In the genomic region with DNA sequence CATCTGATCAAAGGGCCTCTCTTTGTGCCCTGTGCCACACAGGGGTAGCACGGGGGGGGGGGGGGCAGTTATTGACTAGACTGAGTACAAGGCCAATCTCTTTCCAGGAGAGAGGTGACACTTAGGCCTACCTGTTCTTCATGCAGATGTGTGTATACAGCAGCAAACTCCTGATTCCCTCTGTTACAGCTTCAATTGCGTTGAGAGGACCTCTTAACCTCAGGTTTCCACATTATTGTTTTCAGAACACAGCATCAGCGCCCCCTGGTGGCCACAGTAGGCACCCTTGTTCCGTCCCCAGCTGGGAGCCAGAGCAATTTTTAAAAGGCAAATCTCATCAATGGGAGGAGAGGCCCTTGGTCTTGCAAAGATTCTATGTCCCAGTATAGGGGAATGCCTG, we compare ENCODE assay signal across 9 mouse cellular contexts. TPM values are rescaled to one million over a fixed set of nuclear protein-coding genes. Genes with fewer than 3 reads are reported as not detected.
A peak's percentile ranks its signal among the peaks of the same experiment; 100 is the strongest.
DNase-seq lines count a peak whose midpoint lies in the region.
"Had no signal": no experiment of that assay in that cellular context is flagged by ENCODE, and none has a peak within 500 bp of the region (broad histone marks: within the 10 kb centered on the region; RNA-seq: fewer than 3 reads in every experiment).

No protein-coding gene starts in this region.

- H3K27me3 ChIP-seq in midbrain, embryonic 10.5 days (ENCODE audit: low read depth, poor library complexity, severe bottlenecking), result no peaks in the 10 kb centered on the region

- 23% methylated on average over 4 of the region's 4 CpGs for WGBS in midbrain, embryonic 10.5 days

- H3K9me3 ChIP-seq in midbrain, embryonic 10.5 days (replicated peaks), result no peaks in the 10 kb centered on the region; the same call in 1 of the 2 replicates
- H3K9me3 ChIP-seq: limb, embryonic 12.5 days had no signal

- H3K4me1 ChIP-seq in midbrain, embryonic 10.5 days, result no peaks in the 10 kb centered on the region
- H3K4me1 ChIP-seq: limb, embryonic 12.5 days had no signal

- H3K27ac ChIP-seq in midbrain, embryonic 10.5 days (replicated peaks), result no peak overlapping the region
- H3K27ac ChIP-seq: limb, embryonic 12.5 days had no signal

- peak; percentile 58 for DNase-seq in Muller cell, postnatal 12 days (ENCODE audit: inconsistent ontology term)
- peak; percentile 85 for DNase-seq in cerebellum, adult 9-10 months
- DNase-seq in frontal cortex, postnatal 25 days (ENCODE audit: low spot score in 2 of 2), result peak; percentile 71 to 74
- peak; percentile 82 for DNase-seq in induced T-regulatory cell, adult 2 months (ENCODE audit: low read depth)
- DNase-seq in left cerebral cortex, adult 8-10 months (ENCODE audit: low spot score in 2 of 2), result peak; percentile 38 to 70
- peak; percentile 80 for DNase-seq in midbrain, embryonic 10.5 days (ENCODE audit: low spot score)
- peak; percentile 22 to 32 for DNase-seq in right cerebral cortex, postnatal 36 days (ENCODE audit: low spot score in 2 of 2)
- DNase-seq in urinary bladder, postnatal 36 days (ENCODE audit: low spot score in 2 of 2), result peak; percentile 62 to 80

- H3K36me3 ChIP-seq in midbrain, embryonic 10.5 days, result no peaks in the 10 kb centered on the region
- H3K36me3 ChIP-seq: limb, embryonic 12.5 days had no signal

- H3K4me3 ChIP-seq in midbrain, embryonic 10.5 days, result no peak overlapping the region
- H3K4me3 ChIP-seq: limb, embryonic 12.5 days had no signal

RNA-seq across cellular contexts. Expression of a gene that starts 22.7 kb away (rescaled TPM):
- total RNA-seq in left cerebral cortex, adult 8-10 months (2022), result 100 to 1,000 TPM in 3 of 4 experiments, 10 to 100 TPM in 1; 93.1 to 116 (median 115) TPM
- polyA plus RNA-seq in midbrain, embryonic 10.5 days (2016; fragmentation: Nextera tagmentation; extraction: Ambion mirVana), result 107 and 125 TPM in 2 replicates

Comparison
In these comparisons a context has a peak if more than half of its experiments do, and no peak if none do; other contexts are left out.
1. DNase-seq: peak in every context shown above with its lines; median percentile 85 in cerebellum, adult 9-10 months; 82 in induced T-regulatory cell, adult 2 months; 80 in midbrain, embryonic 10.5 days; 72 in frontal cortex, postnatal 25 days; 71 in urinary bladder, postnatal 36 days; 58 in Muller cell, postnatal 12 days; 54 in left cerebral cortex, adult 8-10 months; 27 in right cerebral cortex, postnatal 36 days.